Mouse (Mus musculus) small intestine, adult 2 months (tissue): ENCODE measurements around the gene Syndig1.

ENCODE experiments used
- CTCF ChIP-seq: fragments of 200-500 bp; IDR thresholded peaks from 2 replicates; pipeline ENCODE4 v1.5.1; 2012; ENCODE audit warnings: low read depth, mild to moderate bottlenecking, control low read depth, inconsistent platforms, low read length, moderate library complexity, mixed read lengths; ENCODE audit not compliant: insufficient replicate concordance, insufficient read length; ENCODE audit errors: extremely low read depth
- POLR2A ChIP-seq: fragments of 200-500 bp; IDR thresholded peaks from 2 replicates; pipeline ENCODE4 v1.6.1; 2012; ENCODE audit warnings: low read depth, mild to moderate bottlenecking, control low read depth, inconsistent platforms, low read length, moderate library complexity

DNA sequence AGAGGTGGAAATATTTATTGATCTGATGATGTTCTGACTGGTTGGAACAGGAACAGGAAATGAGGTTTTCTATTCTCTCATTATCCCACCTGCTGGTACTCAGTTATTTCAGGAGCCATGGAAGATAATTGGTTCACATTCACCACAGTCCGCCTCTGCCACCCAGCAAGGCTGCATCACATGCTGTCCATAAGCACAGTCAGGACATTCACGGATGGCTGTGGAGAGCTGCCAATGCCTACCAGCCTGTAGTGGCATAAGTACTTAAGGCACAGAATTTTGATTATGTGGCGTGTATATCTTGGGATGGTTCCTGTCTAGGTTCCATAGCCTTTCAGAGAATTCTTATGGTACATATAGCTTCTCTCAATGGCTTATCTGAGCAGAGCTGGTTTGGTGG, 32.0 kb downstream of the Syndig1 start:
- TF ChIP-seq CTCF (no peak), POLR2A (no peak)
